Mouse (Mus musculus): ENCODE measurements around the gene Zfp64. TPM values are rescaled to one million over a fixed set of nuclear protein-coding genes. Genes with fewer than 3 reads are reported as not detected.

The Zfp64 gene
- polyA plus RNA-seq, 1 experiment, result 24.1 TPM

- 94% methylated on average over 7 of the region's 7 CpGs for WGBS
- Histone ChIP-seq H3K36me3 (ENCODE audit: control insufficient read depth, insufficient read depth, low read length) (no peaks in the 10 kb centered on the region), H3K4me3 (ENCODE audit: low read depth, low read length) (no peak overlapping the region), H3K27me3 (ENCODE audit: control insufficient read depth, insufficient read depth, low read length) (no peaks in the 10 kb centered on the region), H3K4me1 (ENCODE audit: control insufficient read depth, insufficient read depth, insufficient read length, low read length) (no peaks in the 10 kb centered on the region), H3K27ac (ENCODE audit: insufficient read depth, low read depth, low read length) (no peak overlapping the region)
- TF ChIP-seq CTCF (IDR thresholded peaks at IDR 0.05; ENCODE audit: extremely low read depth, insufficient read length, insufficient replicate concordance, low read depth, low read length), result no peak
- TF ChIP-seq POLR2A (IDR thresholded peaks at IDR 0.05; ENCODE audit: low read depth, low read length), result no peak
These were observed 26.6 kb upstream of the Zfp64 start for GRCm38 (mm10) chr2:168981951-168982350.

- Histone ChIP-seq H3K27me3 (ENCODE audit: control insufficient read depth, insufficient read depth, low read length) (no peaks in the 10 kb centered on the region), H3K36me3 (ENCODE audit: control insufficient read depth, insufficient read depth, low read length) (no peaks in the 10 kb centered on the region), H3K4me1 (ENCODE audit: control insufficient read depth, insufficient read depth, insufficient read length, low read length) (no peaks in the 10 kb centered on the region), H3K27ac (ENCODE audit: insufficient read depth, low read depth, low read length) (no peak overlapping the region), H3K4me3 (ENCODE audit: low read depth, low read length) (no peak overlapping the region)
- 74% methylated on average over 12 of the region's 12 CpGs for WGBS
- TF ChIP-seq CTCF (IDR thresholded peaks at IDR 0.05; ENCODE audit: extremely low read depth, insufficient read length, insufficient replicate concordance, low read depth, low read length), result no peak
- TF ChIP-seq POLR2A (IDR thresholded peaks at IDR 0.05; ENCODE audit: low read depth, low read length), result no peak
These were observed 26.1 kb upstream of the Zfp64 start for GRCm38 (mm10) chr2:168981448-168981847.

- TF ChIP-seq POLR2A (IDR thresholded peaks at IDR 0.05; ENCODE audit: low read depth, low read length) (no peak), CTCF (IDR thresholded peaks at IDR 0.05; ENCODE audit: extremely low read depth, insufficient read length, insufficient replicate concordance, low read depth, low read length) (no peak)
- WGBS, result 61% methylated on average over 6 of the region's 6 CpGs
- no peak overlapping the region for H3K4me3 ChIP-seq (ENCODE audit: low read depth, low read length)
- no peak overlapping the region for H3K27ac ChIP-seq (ENCODE audit: insufficient read depth, low read depth, low read length)
- H3K4me1 ChIP-seq (ENCODE audit: control insufficient read depth, insufficient read depth, insufficient read length, low read length), result no peaks in the 10 kb centered on the region
- H3K27me3 ChIP-seq (ENCODE audit: control insufficient read depth, insufficient read depth, low read length), result no peaks in the 10 kb centered on the region
- H3K36me3 ChIP-seq (ENCODE audit: control insufficient read depth, insufficient read depth, low read length), result no peaks in the 10 kb centered on the region
These were observed 25.5 kb upstream of the Zfp64 start for GRCm38 (mm10) chr2:168980859-168981258.

GRCm38 (mm10) chr2:168979742-168980141 lies 24.4 kb upstream of the Zfp64 start:
- Histone ChIP-seq H3K27ac (ENCODE audit: insufficient read depth, low read depth, low read length) (no peak overlapping the region), H3K4me3 (ENCODE audit: low read depth, low read length) (no peak overlapping the region), H3K4me1 (ENCODE audit: control insufficient read depth, insufficient read depth, insufficient read length, low read length) (no peaks in the 10 kb centered on the region), H3K36me3 (ENCODE audit: control insufficient read depth, insufficient read depth, low read length) (no peaks in the 10 kb centered on the region), H3K27me3 (ENCODE audit: control insufficient read depth, insufficient read depth, low read length) (no peaks in the 10 kb centered on the region)
- 67% methylated on average over 11 of the region's 11 CpGs for WGBS
- TF ChIP-seq CTCF (IDR thresholded peaks at IDR 0.05; ENCODE audit: extremely low read depth, insufficient read length, insufficient replicate concordance, low read depth, low read length) (no peak), POLR2A (IDR thresholded peaks at IDR 0.05; ENCODE audit: low read depth, low read length) (no peak)

GRCm38 (mm10) chr2:168978031-168978430 lies 22.6 kb upstream of the Zfp64 start:
- WGBS, result 65% methylated on average over 9 of the region's 9 CpGs
- H3K27ac ChIP-seq (ENCODE audit: insufficient read depth, low read depth, low read length), result no peak overlapping the region
- H3K4me3 ChIP-seq (ENCODE audit: low read depth, low read length), result no peak overlapping the region
- H3K4me1 ChIP-seq (ENCODE audit: control insufficient read depth, insufficient read depth, insufficient read length, low read length), result no peaks in the 10 kb centered on the region
- no peak for TF ChIP-seq POLR2A (IDR thresholded peaks at IDR 0.05; ENCODE audit: low read depth, low read length)
- TF ChIP-seq CTCF (IDR thresholded peaks at IDR 0.05; ENCODE audit: extremely low read depth, insufficient read length, insufficient replicate concordance, low read depth, low read length), result no peak
- no peaks in the 10 kb centered on the region for H3K36me3 ChIP-seq (ENCODE audit: control insufficient read depth, insufficient read depth, low read length)
- H3K27me3 ChIP-seq (ENCODE audit: control insufficient read depth, insufficient read depth, low read length), result no peaks in the 10 kb centered on the region

GRCm38 (mm10) chr2:168970131-168970530 lies 14.7 kb upstream of the Zfp64 start:
- H3K4me3 ChIP-seq (ENCODE audit: low read depth, low read length), result no peak overlapping the region
- no peaks in the 10 kb centered on the region for H3K4me1 ChIP-seq (ENCODE audit: control insufficient read depth, insufficient read depth, insufficient read length, low read length)
- H3K36me3 ChIP-seq (ENCODE audit: control insufficient read depth, insufficient read depth, low read length), result no peaks in the 10 kb centered on the region
- H3K27me3 ChIP-seq (ENCODE audit: control insufficient read depth, insufficient read depth, low read length), result no peaks in the 10 kb centered on the region
- TF ChIP-seq CTCF (IDR thresholded peaks at IDR 0.05; ENCODE audit: extremely low read depth, insufficient read length, insufficient replicate concordance, low read depth, low read length) (no peak), POLR2A (IDR thresholded peaks at IDR 0.05; ENCODE audit: low read depth, low read length) (no peak)
- 93% methylated on average over 20 of the region's 20 CpGs for WGBS
- no peak overlapping the region for H3K27ac ChIP-seq (ENCODE audit: insufficient read depth, low read depth, low read length)

- Histone ChIP-seq H3K36me3 (ENCODE audit: control insufficient read depth, insufficient read depth, low read length) (no peaks in the 10 kb centered on the region), H3K27ac (ENCODE audit: insufficient read depth, low read depth, low read length) (no peak overlapping the region), H3K27me3 (ENCODE audit: control insufficient read depth, insufficient read depth, low read length) (no peaks in the 10 kb centered on the region), H3K4me1 (ENCODE audit: control insufficient read depth, insufficient read depth, insufficient read length, low read length) (no peaks in the 10 kb centered on the region), H3K4me3 (ENCODE audit: low read depth, low read length) (no peak overlapping the region)
- TF ChIP-seq CTCF (IDR thresholded peaks at IDR 0.05; ENCODE audit: extremely low read depth, insufficient read length, insufficient replicate concordance, low read depth, low read length) (no peak), POLR2A (IDR thresholded peaks at IDR 0.05; ENCODE audit: low read depth, low read length) (no peak)
- 78% methylated on average over 12 of the region's 12 CpGs for WGBS
These were observed 12.9 kb upstream of the Zfp64 start for GRCm38 (mm10) chr2:168968136-168968925.
